Mouse (Mus musculus) embryonic facial prominence, embryonic 11.5 days (tissue): ENCODE data around the gene Cpsf4. TPM values are rescaled to one million over a fixed set of nuclear protein-coding genes. Genes with fewer than 3 reads are reported as not detected.
A peak's percentile ranks its signal among the peaks of the same experiment; 100 is the strongest.
"Not testable (repeated sequence)": the region's sequence is repeated elsewhere in the genome, so short reads cannot be mapped to it uniquely, and the experiment has no call there.

Source experiments
- ATAC-seq: fragments of 200-750 bp; cut with Nextera tagmentation; replicated peaks from 2 replicates; pipeline ENCODE4 v1.8.0; 2017; ENCODE audit warnings: low read depth; ENCODE audit not compliant: insufficient number of reproducible peaks, low FRiP score, low TSS enrichment
- DNase-seq: peaks from one replicate; pipeline ENCODE4 v3.0.0-alpha.2; 2015; ENCODE audit warnings: low spot score
- H3K27ac ChIP-seq: fragments of 300-500 bp; sonication (generic); replicated peaks from 2 replicates; pipeline ENCODE4 v1.5.1; 2014; ENCODE audit warnings: mild to moderate bottlenecking, low read depth, low read length, control low read depth
- H3K27me3 ChIP-seq: fragments of 300-500 bp; sonication (generic); 2 replicates; pipeline ENCODE4 v1.6.1; 2014; ENCODE audit warnings: mild to moderate bottlenecking, low read length, moderate library complexity, mixed read lengths; ENCODE audit not compliant: control insufficient read depth, insufficient read depth
- H3K36me3 ChIP-seq: fragments of 300-500 bp; sonication (generic); replicated peaks from 2 replicates; pipeline ENCODE4 v1.6.1; 2014; ENCODE audit warnings: low read depth, mild to moderate bottlenecking, low read length, moderate library complexity, mixed read lengths; ENCODE audit not compliant: control insufficient read depth, insufficient read depth
- H3K4me1 ChIP-seq: fragments of 300-500 bp; sonication (generic); 2 replicates; pipeline ENCODE4 v1.6.1; 2014; ENCODE audit warnings: low read length, mixed read lengths; ENCODE audit not compliant: control insufficient read depth, insufficient read depth
- H3K4me2 ChIP-seq: fragments of 300-500 bp; sonication (generic); 2 replicates; pipeline ENCODE4 v1.6.1; 2014; ENCODE audit warnings: low read depth, mild to moderate bottlenecking, control low read depth, low read length, moderate library complexity
- H3K4me3 ChIP-seq: fragments of 300-500 bp; sonication (generic); 2 replicates; pipeline ENCODE4 v1.5.1; 2014; ENCODE audit warnings: low read depth, low read length, control low read depth
- H3K9ac ChIP-seq: fragments of 300-500 bp; sonication (generic); replicated peaks from 2 replicates; pipeline ENCODE4 v1.6.1; 2014; ENCODE audit warnings: mild to moderate bottlenecking, control low read depth, low read length
- H3K9me3 ChIP-seq: fragments of 300-500 bp; sonication (generic); replicated peaks from 2 replicates; pipeline ENCODE4 v1.6.1; 2016; ENCODE audit warnings: mild to moderate bottlenecking, low read length, inconsistent platforms, mixed read lengths; ENCODE audit not compliant: control insufficient read depth
- WGBS: fragments of 180-500 bp; shearing (Covaris S2); extraction: QIAGEN DNeasy Blood & Tissue Kit; methylation state at CpG from one replicate; pipeline ENCODE4 v1.1.7; 2014; 5-methylcytosine and 5-hydroxymethylcytosine counted together
- polyA plus RNA-seq: library from polyadenylated mRNA; unstranded; fragments of >200 nt; fragmentation: Nextera tagmentation; extraction: Ambion mirVana; gene quantifications from 2 replicates; pipeline ENCODE4 v1.2.1, GENCODE M21; 2014

Cpsf4 gene
- polyA plus RNA-seq, 1 experiment from 2014 or later, result 31.8 TPM

DNA sequence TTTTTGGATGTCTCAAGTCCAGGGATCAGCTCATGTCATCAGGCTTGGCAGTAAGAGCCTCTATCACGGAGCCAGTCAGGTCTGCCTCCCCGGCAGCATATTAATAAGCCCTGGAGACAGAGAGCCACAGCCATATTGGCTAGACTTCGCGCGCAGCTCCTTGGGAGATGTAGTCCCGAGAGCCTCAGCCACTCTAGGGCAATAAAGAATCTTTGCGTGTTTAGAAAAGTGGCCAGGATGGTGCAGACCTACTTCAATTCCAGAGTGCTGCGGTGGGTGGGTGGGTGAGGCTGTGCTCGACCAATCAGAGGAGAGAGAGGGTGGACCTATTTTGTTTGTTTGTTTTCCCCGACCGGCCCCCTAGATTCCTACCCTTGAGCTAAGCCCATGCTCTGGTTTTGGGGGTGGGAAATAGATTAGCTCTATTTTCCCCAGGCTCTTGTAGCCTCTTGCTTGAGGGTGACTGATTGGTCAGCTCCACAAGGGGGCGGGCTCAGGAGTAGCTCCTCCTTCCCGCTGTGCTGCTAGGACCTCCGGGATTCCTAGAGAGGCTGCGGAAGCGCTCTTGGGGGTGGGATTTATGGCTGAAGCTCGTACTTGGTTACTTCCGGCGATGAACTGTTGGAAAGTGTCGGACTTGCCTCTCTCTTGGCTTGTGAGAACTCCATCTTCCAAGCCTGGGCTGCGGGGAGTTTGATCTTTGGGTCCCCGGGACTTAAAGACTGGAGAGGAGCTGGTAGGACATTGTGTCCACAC is 37.1 kb downstream of the Cpsf4 start, which contains the start of gene Zkscan5:
Zkscan5 (plus strand) TSS at position 627 of the 756 bp plus-strand sequence.
- Histone ChIP-seq H3K27ac (peak within 1 kb of the TSS; percentile 23), H3K4me3 (peak within 1 kb of the TSS; percentile 64), H3K27me3 (no peaks in the 10 kb centered on the region), H3K9ac (peak within 1 kb of the TSS; percentile 67), H3K9me3 (no peaks in the 10 kb centered on the region), H3K36me3 (no peaks in the 10 kb centered on the region), H3K4me2 (peak within 1 kb of the TSS; percentile 44), H3K4me1 (peaks cover 3% of the 10 kb centered on the region; the same call in 1 of the 2 replicates)
- DNase-seq (peak; percentile 98), ATAC-seq (peak; percentile 97)
- WGBS, result under 1% methylated on average over 22 of the region's 22 CpGs

DNA sequence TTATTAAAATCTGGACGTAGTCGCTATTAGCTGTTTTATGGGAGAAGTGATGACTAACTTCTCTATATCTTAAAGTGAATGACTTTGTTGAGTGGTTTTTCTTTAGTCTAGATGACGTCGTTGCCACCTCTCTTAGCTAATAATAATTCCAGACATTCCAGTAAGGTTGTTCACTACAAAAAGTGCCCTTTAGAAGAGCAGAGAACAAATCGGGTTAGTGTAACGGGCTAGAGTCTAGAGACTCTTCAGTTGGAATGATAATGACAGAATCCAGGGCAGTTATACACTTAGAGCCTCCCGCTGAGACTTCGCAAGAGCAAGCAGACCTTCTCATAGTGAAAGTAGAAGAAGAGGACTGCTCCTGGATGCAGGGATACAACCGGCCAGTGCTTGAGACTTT is 38.0 kb downstream of the Cpsf4 start:
- WGBS, result 21% methylated on average over 9 of the region's 9 CpGs

DNA sequence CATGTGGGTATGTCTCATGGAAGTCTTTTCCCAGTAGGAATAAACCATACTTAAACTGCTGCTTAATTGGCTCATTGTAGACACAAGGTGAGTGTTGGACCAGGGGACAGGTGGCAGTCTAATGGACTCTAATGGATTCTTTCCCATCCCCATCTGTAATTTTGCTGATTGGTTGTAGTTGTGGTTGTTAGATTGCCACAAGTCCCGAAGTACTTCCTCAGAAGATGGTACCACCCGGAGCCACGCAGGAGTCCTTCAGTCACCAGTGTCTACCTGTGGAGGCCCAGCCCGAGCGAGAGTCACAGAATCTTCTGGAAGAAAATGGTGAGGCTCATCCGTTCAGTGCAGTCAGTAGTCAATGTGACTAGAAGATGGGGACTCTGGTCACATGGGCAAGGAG is 40.4 kb downstream of the Cpsf4 start:
- DNase-seq (no peak), ATAC-seq (no peak)
- 97% methylated on average over 6 of the region's 6 CpGs for WGBS
- no peaks in the 10 kb centered on the region for H3K27me3 ChIP-seq
- no peak overlapping the region for H3K4me2 ChIP-seq
- no peak overlapping the region for H3K9ac ChIP-seq
- H3K4me3 ChIP-seq, result no peak overlapping the region
- H3K27ac ChIP-seq, result no peak overlapping the region
- H3K9me3 ChIP-seq, result no peaks in the 10 kb centered on the region
- no peaks in the 10 kb centered on the region; the same call in 1 of the 2 replicates for H3K36me3 ChIP-seq
- peaks cover 3% of the 10 kb centered on the region; the same call in 1 of the 2 replicates for H3K4me1 ChIP-seq

More for the DNA sequence above, 38.0 kb downstream of the Cpsf4 start:
- Histone ChIP-seq H3K4me2 (peak overlapping the region; percentile 44), H3K36me3 (no peaks in the 10 kb centered on the region), H3K9ac (peak overlapping the region; percentile 32), H3K4me3 (peak overlapping the region; percentile 64), H3K27me3 (no peaks in the 10 kb centered on the region), H3K9me3 (no peaks in the 10 kb centered on the region), H3K27ac (no peak overlapping the region), H3K4me1 (peaks cover 3% of the 10 kb centered on the region; the same call in 1 of the 2 replicates)
- ATAC-seq (no peak), DNase-seq (no peak)

DNA sequence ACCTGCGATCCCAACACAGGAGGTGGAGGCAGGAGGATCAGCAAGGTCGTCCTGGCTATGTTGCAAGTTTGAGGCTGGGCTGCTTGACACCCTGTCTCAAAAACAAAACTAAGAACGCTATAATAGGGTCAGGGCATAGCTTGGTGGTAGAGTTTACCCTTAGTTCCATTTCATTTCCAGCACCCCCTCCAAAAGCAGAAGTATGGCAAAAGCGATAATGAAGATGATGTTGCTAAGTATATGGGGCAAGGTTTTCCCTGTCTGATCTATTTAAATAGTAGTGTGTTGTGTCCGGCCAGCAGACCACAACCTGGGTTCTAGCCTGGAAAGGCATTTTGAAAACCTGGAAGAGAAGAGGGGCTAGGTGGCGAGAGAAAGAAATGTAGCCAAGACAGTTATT is 40.9 kb downstream of the Cpsf4 start:
- Histone ChIP-seq H3K27me3 (no peaks in the 10 kb centered on the region), H3K4me1 (peaks cover 3% of the 10 kb centered on the region; the same call in 1 of the 2 replicates), H3K27ac (no peak overlapping the region), H3K4me3 (no peak overlapping the region), H3K9ac (no peak overlapping the region), H3K36me3 (no peaks in the 10 kb centered on the region; the same call in 1 of the 2 replicates), H3K9me3 (no peaks in the 10 kb centered on the region), H3K4me2 (no peak overlapping the region)
- ATAC-seq (no peak), DNase-seq (no peak)
- WGBS, result 77% methylated on average over 5 of the region's 6 CpGs

DNA sequence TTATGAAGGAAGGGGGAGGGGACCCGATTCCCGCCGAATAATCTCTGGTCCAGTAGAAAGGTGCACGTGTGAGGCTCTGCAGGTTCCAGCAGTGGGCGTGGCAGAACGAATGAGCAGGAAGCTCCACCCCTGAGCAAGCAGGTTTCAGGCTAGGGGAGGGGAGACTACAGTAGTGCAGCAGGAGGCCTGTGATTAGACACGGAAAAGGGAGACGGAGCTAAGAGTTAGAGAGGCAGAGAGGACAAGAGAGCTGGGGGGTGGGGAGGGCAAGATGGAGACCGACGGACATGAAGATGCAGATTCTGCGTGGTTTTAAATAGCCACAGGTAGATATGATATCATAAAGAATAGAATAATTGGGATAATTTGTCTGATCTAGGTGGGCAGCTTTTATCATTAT is 41.4 kb downstream of the Cpsf4 start:
- not testable (repeated sequence) for DNase-seq, H3K4me3 ChIP-seq, H3K36me3 ChIP-seq, H3K4me1 ChIP-seq, H3K4me2 ChIP-seq, H3K27ac ChIP-seq, ATAC-seq, H3K27me3 ChIP-seq, H3K9ac ChIP-seq, H3K9me3 ChIP-seq
- 41% methylated on average over 11 of the region's 11 CpGs for WGBS

DNA sequence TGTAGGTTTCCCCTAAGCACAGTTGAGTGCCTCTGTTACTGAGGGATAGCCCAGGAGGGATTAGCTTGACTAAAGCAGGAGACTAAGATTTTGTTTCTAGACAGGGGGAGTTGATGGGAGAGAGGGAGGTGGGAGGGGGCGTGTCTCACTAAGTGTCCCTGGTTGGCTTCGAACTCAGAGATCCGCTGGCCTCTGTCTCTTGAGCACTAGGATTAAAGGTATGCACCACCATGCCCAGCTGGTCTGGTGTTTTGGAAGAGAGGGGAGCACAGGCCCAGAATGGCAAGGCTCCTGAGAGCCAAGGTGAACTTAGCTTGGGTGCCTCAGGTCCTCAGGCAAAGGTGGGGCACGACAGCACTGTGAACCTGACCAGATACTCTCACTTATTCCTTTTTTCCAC is 44.3 kb downstream of the Cpsf4 start:
- H3K36me3 ChIP-seq, result no peaks in the 10 kb centered on the region; the same call in 1 of the 2 replicates
- no peak for ATAC-seq
- 89% methylated on average over 4 of the region's 4 CpGs for WGBS

DNA sequence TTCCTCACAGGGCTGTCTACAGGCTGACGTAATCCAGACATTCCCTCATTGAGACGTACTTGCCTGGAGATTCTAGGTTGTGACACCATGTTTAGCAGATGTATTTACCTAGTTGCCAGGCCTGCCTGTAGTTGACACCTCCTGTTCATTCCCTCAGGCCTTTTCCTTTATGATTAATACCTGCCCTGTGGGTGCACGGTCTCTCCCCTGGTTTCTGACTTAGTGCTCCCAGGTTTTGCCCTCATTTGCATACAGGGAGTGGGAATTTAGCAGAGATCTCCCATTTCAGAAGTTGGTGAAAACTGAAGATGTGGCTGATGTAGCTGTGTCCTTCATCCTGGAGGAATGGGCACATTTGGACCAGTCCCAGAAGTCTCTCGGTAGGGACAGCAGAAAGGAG is 45.2 kb downstream of the Cpsf4 start:
- H3K4me2 ChIP-seq, result no peak overlapping the region
- no peak for ATAC-seq
- H3K27me3 ChIP-seq, result no peaks in the 10 kb centered on the region
- DNase-seq, result no peak
- H3K9ac ChIP-seq, result no peak overlapping the region
- no peaks in the 10 kb centered on the region for H3K9me3 ChIP-seq
- no peaks in the 10 kb centered on the region; the same call in 1 of the 2 replicates for H3K36me3 ChIP-seq
- H3K4me3 ChIP-seq, result no peak overlapping the region
- 91% methylated on average over 4 of the region's 4 CpGs for WGBS
- no peaks in the 10 kb centered on the region for H3K4me1 ChIP-seq
- H3K27ac ChIP-seq, result no peak overlapping the region

More for the DNA sequence above, 44.3 kb downstream of the Cpsf4 start:
- Histone ChIP-seq H3K27ac (no peak overlapping the region), H3K9ac (no peak overlapping the region), H3K4me2 (no peak overlapping the region), H3K9me3 (no peaks in the 10 kb centered on the region), H3K4me3 (no peak overlapping the region), H3K27me3 (no peaks in the 10 kb centered on the region), H3K4me1 (no peaks in the 10 kb centered on the region)
- DNase-seq, result no peak

DNA sequence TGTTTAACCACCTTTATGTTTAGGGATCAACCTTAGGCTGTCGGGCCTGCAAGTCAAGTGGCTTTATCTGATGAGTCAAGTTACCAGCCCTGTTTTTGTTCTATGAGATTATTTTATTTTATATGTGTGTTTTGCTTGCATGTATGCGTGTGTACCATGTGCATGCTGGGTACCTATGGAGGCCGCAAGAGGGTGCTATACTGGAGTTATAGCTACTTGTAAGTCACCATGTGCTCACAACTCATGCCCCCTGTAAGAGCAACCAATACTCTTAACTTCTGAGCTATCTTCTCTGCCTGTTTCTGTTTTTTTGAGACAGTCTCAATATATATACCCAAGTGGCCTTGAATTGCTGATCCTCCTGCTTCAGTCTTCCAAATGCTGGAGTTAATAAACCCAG is 46.5 kb downstream of the Cpsf4 start:
- H3K9ac ChIP-seq, result no peak overlapping the region
- no peak overlapping the region for H3K4me2 ChIP-seq
- no peak overlapping the region for H3K4me3 ChIP-seq
- 92% methylated on average over 3 of the region's 3 CpGs for WGBS
- no peak for DNase-seq
- no peaks in the 10 kb centered on the region for H3K9me3 ChIP-seq
- no peak for ATAC-seq
- H3K4me1 ChIP-seq, result no peaks in the 10 kb centered on the region
- H3K27me3 ChIP-seq, result no peaks in the 10 kb centered on the region
- no peaks in the 10 kb centered on the region; the same call in 1 of the 2 replicates for H3K36me3 ChIP-seq
- no peak overlapping the region for H3K27ac ChIP-seq
